Mouse (Mus musculus): ENCODE data around the gene Il10rb. TPM values are rescaled to one million over a fixed set of nuclear protein-coding genes. Genes with fewer than 3 reads are reported as not detected.
A peak's percentile ranks its signal among the peaks of the same experiment; 100 is the strongest.

The Il10rb gene
- polyA plus RNA-seq, 1 experiment from 2014 or later: 7.0 TPM

DNA sequence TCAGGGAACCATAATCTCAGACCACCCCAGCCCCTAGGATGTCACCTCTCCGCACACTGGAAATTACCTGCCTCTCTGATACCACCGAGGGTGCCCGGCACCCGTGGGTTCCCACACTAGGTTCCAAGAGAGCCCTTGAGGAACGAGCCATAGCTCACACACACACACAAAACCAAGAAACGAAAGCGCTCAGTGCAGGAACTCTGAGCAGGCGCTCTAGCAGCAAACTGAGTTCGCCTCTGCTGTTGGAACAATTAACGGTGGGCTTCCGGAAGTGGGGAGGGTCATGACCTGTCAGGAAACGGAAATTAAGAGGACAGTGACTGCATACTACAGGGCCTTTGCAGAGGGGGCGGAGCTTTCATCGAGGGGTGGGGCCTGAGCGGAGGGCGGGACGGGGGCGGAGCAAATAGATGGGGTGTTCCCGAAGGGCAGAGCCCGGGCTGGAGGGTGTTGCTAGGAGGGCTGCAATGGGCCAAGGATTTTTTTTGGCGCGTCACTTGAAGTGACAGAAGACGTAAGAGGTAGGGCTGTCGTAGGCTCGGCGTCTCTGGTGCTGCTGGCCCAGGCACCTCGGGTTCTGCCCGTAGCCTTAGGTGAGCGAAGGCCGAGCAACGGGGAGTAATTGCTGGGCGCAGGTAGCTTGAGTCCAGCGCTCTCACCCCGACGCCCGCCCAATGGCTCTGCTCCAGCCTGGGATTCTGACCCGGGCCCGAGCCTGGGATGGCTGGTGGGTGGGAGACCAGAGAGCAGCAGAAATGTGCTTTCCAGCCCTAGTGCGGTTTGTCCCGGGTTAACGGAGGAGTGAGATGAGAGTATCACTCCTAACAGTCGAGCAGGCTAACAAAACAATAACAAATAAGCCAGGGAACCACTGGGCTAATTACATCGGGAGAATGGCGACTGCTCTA lies 58.9 kb downstream of the Il10rb start:
- peaks cover 8% of the 10 kb centered on the region; the same call in 1 of the 2 replicates for H3K36me3 ChIP-seq
- 2% methylated on average over 44 of the region's 44 CpGs for WGBS
- H3K27ac ChIP-seq: peak overlapping the region; percentile 85

DNA sequence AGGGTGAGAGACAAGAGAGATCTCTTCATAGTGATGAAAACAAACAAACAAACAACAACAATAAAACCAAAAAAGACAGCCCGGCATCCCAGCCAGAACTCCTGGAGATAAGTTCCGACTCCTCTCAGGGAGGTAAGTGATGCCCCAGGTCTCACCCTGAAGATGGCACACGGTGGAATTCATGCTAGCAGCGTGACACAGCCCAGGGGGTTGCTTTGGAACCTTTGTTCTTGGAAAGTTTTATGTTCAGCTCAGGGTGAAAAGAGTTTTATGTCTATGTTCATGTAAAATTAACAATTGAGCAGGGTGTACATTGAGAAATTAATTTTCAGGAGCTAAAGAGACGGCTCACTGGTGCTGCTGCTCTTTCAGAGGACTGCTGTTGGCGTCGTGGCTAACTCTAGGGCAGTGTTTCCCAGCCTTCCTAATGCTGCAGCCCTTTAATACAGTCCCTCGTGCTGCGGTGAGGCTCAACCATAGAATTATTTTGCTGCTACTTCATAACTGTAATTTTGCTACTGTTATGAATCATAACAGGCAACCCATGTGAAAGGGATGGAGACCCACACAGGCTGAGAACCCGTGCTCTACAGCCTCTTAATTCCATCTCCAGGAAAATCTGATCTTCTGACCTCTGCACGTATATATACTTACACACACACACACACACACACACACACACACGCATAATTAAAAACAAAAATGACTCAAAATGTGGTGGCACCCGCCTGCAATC lies 59.7 kb downstream of the Il10rb start:
- 57% methylated on average over 13 of the region's 13 CpGs for WGBS
- H3K36me3 ChIP-seq: peaks cover 8% of the 10 kb centered on the region; the same call in 1 of the 2 replicates
- no peaks in the 10 kb centered on the region for H3K9me3 ChIP-seq (replicated peaks)
- peak overlapping the region; percentile 85 for H3K27ac ChIP-seq
- H3K4me3 ChIP-seq: peak overlapping the region; percentile 72
- H3K4me1 ChIP-seq: peaks cover 32% of the 10 kb centered on the region
- DNase-seq (ENCODE audit: low spot score): no peak
- no peaks in the 10 kb centered on the region for H3K27me3 ChIP-seq (ENCODE audit: low read depth, poor library complexity, severe bottlenecking)

More for the DNA sequence above, 58.9 kb downstream of the Il10rb start:
- DNase-seq (ENCODE audit: low spot score): peak; percentile 95
- H3K4me1 ChIP-seq: peaks cover 32% of the 10 kb centered on the region
- no peaks in the 10 kb centered on the region for H3K27me3 ChIP-seq (ENCODE audit: low read depth, poor library complexity, severe bottlenecking)
- peak overlapping the region; percentile 72 for H3K4me3 ChIP-seq
- H3K9me3 ChIP-seq (replicated peaks): no peaks in the 10 kb centered on the region

DNA sequence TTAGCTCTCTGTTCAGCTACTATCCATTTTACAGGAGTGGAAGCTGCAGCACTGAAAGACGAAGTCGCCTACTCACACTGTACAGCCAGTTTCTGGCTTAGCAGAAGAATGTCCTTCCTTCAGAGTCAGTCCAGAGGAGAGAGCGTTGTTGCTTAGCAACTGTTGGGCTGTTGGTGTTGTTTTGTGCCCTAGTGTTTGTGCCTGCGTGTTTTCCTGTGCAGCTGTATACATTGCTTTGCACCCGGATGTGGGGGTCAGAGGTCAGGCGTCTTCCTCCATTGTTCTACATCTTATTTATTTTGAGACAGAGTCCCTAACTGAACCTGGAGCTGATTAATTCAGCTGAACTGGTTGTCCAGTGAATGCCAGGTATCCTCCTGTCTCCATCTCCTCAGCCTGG lies 60.6 kb downstream of the Il10rb start:
- no peak overlapping the region for H3K4me3 ChIP-seq
- peak overlapping the region; percentile 7 for H3K27ac ChIP-seq
- no peaks in the 10 kb centered on the region for H3K27me3 ChIP-seq (ENCODE audit: low read depth, poor library complexity, severe bottlenecking)
- H3K4me1 ChIP-seq: peaks cover 32% of the 10 kb centered on the region
- H3K9me3 ChIP-seq (replicated peaks): no peaks in the 10 kb centered on the region
- H3K36me3 ChIP-seq: peaks cover 8% of the 10 kb centered on the region; the same call in 1 of the 2 replicates
- peak; percentile 58 for DNase-seq (ENCODE audit: low spot score)
- 58% methylated on average over 6 of the region's 6 CpGs for WGBS

DNA sequence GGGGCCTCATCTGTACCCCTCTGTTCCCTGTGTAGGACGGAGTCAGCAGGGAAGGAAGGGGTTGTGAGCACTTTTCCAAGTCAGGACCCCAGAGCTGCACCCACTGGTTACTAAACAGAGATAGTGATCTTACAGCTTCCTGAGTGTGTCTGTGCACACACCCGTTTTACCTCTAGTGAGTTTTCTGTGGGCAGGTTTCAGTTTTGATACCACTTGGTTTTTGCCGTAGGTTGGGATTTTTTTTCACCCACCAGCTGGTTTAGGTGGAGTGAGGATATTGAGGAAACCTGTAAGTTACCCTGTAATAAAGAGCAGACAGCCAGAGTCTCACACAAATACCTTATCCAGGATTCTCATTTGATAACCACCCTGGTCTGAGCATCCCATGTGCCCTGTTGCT lies 64.5 kb downstream of the Il10rb start:
- no peak for DNase-seq (ENCODE audit: low spot score)
- peaks cover 16% of the 10 kb centered on the region for H3K4me1 ChIP-seq
- WGBS: 89% methylated on average over 3 of the region's 3 CpGs

DNA sequence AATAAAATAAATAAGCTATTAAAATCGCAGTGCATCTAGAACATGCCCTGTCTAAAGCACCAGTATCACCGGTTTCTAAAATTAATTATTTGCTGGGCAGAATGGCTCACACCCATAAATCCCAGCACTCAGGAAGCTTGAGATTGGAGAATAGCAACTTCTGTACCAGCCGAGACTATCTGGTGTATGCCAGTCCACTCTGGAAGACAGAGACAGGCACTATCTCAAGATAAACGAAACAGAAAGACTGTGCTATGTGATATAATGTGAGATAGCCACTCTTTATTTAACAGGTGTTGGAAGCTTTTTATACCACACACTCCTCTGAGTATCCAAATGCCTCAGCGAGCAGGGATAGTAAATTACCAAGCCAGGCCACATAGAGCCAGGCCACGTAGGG lies 65.5 kb downstream of the Il10rb start:
- Histone ChIP-seq H3K4me3 (no peak overlapping the region), H3K27ac (no peak overlapping the region), H3K4me1 (peaks cover 5% of the 10 kb centered on the region), H3K27me3 (ENCODE audit: low read depth, poor library complexity, severe bottlenecking) (no peaks in the 10 kb centered on the region), H3K36me3 (peaks cover 8% of the 10 kb centered on the region; the same call in 1 of the 2 replicates), H3K9me3 (replicated peaks) (no peaks in the 10 kb centered on the region)
- DNase-seq (ENCODE audit: low spot score): no peak
- 84% methylated on average over 6 of the region's 6 CpGs for WGBS

More for the DNA sequence above, 64.5 kb downstream of the Il10rb start:
- H3K36me3 ChIP-seq: peaks cover 8% of the 10 kb centered on the region; the same call in 1 of the 2 replicates
- no peak overlapping the region for H3K27ac ChIP-seq
- no peak overlapping the region for H3K4me3 ChIP-seq
- no peaks in the 10 kb centered on the region for H3K27me3 ChIP-seq (ENCODE audit: low read depth, poor library complexity, severe bottlenecking)
- H3K9me3 ChIP-seq (replicated peaks): no peaks in the 10 kb centered on the region

Other genes starting within 250 kb of the Il10rb start
- gene Olig2, start 180.7 kb upstream of the Il10rb start, polyA plus RNA-seq (2016; fragmentation: Nextera tagmentation; extraction: Ambion mirVana): 0.08 TPM in 1 of 2 replicates, not detected in the other
- gene Olig1, start 136.4 kb upstream of the Il10rb start, polyA plus RNA-seq (2016; fragmentation: Nextera tagmentation; extraction: Ambion mirVana): not detected in 2 replicates
- 33.0 and 35.3 TPM in 2 replicates for gene Ifnar2, start 33.4 kb upstream of the Il10rb start, polyA plus RNA-seq (2016; fragmentation: Nextera tagmentation; extraction: Ambion mirVana)
- gene Gm21970, start 14.4 kb upstream of the Il10rb start, polyA plus RNA-seq (2016; fragmentation: Nextera tagmentation; extraction: Ambion mirVana): not detected in 2 replicates
- gene Ifnar1, start 79.1 kb downstream of the Il10rb start, polyA plus RNA-seq (2016; fragmentation: Nextera tagmentation; extraction: Ambion mirVana): 53.8 and 61.4 TPM in 2 replicates
- gene Ifngr2, start 140.9 kb downstream of the Il10rb start, polyA plus RNA-seq (2016; fragmentation: Nextera tagmentation; extraction: Ambion mirVana): 24.1 and 32.9 TPM in 2 replicates
- 19.8 and 25.7 TPM in 2 replicates for gene Tmem50b, start 191.6 kb downstream of the Il10rb start, polyA plus RNA-seq (2016; fragmentation: Nextera tagmentation; extraction: Ambion mirVana)
- gene Dnajc28, start 212.9 kb downstream of the Il10rb start, polyA plus RNA-seq (2016; fragmentation: Nextera tagmentation; extraction: Ambion mirVana): 3.0 and 4.6 TPM in 2 replicates
- 178 and 199 TPM in 2 replicates for gene Gart, start 240.8 kb downstream of the Il10rb start, polyA plus RNA-seq (2016; fragmentation: Nextera tagmentation; extraction: Ambion mirVana)
- gene Son, start 241.3 kb downstream of the Il10rb start, polyA plus RNA-seq (2016; fragmentation: Nextera tagmentation; extraction: Ambion mirVana): 105 and 122 TPM in 2 replicates

Data from limb, embryonic 10.5 days (tissue).